Mouse (Mus musculus) left cerebral cortex, adult 2 months (tissue): ENCODE results near the gene Kdm4d. TPM values are rescaled to one million over a fixed set of nuclear protein-coding genes. Genes with fewer than 3 reads are reported as not detected.
"Not testable (repeated sequence)": the region's sequence is repeated elsewhere in the genome, so short reads cannot be mapped to it uniquely, and the experiment has no call there.

Experiments
- DNase-seq, 2 experiments: peaks; one replicate each; pipeline ENCODE4 v3.0.0; 2021 to 2022; ENCODE audit warnings: low spot score in 2 of 2, mixed read lengths in 1 of 2; ENCODE audit errors: extremely low spot score in 1 of 2
- H3K27ac ChIP-seq: fragments of 200-600 bp; 2 replicates; pipeline ENCODE4 v1.8.1; 2022
- H3K4me3 ChIP-seq: fragments of 200-600 bp; 2 replicates; pipeline ENCODE4 v1.8.1; 2022
- CTCF ChIP-seq: fragments of 200-600 bp; IDR thresholded peaks from 2 replicates; pipeline ENCODE4 v1.8.1; 2022; ENCODE audit warnings: antibody characterized with exemption, mild to moderate bottlenecking, moderate library complexity
- intact Hi-C: fragments of 180-260 bp; cut with DNase I; formaldehyde crosslinking; loops from one replicate; pipeline ENCODE4 v1.15.1; 2025
- total RNA-seq, 2 experiments: library from RNA; stranded (reverse); gene quantifications; 2 replicates each; pipeline ENCODE4 v1.2.3; 2021

Kdm4d gene
- total RNA-seq, 2 experiments from 2014 or later: 1.7 to 2.3 TPM

- H3K4me3 ChIP-seq: no peak overlapping the region
- no peak overlapping the region for H3K27ac ChIP-seq
- DNase-seq: no peak
- TF ChIP-seq CTCF: no peak
- intact Hi-C loops: no loop called here
These were observed 20.8 kb upstream of the Kdm4d start for GRCm38 (mm10) chr9:14520971-14521670.

- no peak for DNase-seq
- TF ChIP-seq CTCF: no peak
- no peak overlapping the region for H3K27ac ChIP-seq
- no peak overlapping the region for H3K4me3 ChIP-seq
- intact Hi-C loops: no loop called here
These were observed 17.8 kb upstream of the Kdm4d start for GRCm38 (mm10) chr9:14518105-14518504.

GRCm38 (mm10) chr9:14517296-14517695, 17.0 kb upstream of the Kdm4d start:
- no peak for DNase-seq
- TF ChIP-seq CTCF: no peak
- H3K27ac ChIP-seq: no peak overlapping the region
- intact Hi-C loops: no loop called here
- H3K4me3 ChIP-seq: no peak overlapping the region

- no peak overlapping the region for H3K27ac ChIP-seq
- intact Hi-C loops: loop anchor here (2.0 kb wide), 1 partner anchor 252 kb away; no protein-coding TSS in a partner anchor
- TF ChIP-seq CTCF: peak; percentile 71
These were observed 12.6 kb upstream of the Kdm4d start for GRCm38 (mm10) chr9:14512633-14513445.

DNA sequence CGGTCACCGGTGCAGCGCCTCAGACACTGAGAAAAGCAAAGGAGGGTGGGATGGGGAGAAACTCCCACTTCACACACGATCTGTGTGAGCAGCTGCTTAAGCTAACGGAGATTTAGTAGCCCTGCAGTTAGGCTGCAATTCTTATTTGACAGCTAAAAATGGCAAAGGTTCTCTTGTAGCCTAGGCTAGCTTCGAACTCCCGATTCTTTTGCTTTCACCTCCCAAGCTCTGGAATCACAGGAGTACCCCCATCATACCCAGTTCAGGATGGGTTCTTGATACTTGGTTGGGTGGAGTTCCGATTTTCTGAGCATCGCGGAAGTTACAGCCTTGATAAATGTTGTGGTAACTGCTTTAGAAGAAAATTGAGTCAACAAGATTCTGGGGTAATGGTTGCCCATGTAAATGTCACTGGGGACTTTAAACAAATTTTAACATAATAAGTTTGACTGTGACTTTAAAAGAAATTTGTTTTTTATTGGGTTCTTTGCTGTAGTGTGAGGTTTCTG, 688 bp upstream of the Kdm4d start:
- intact Hi-C loops: loop anchor here (2.0 to 5.0 kb wide), 2 partner anchors 120 to 674 kb away; partner anchors contain the start of genes Cep57, Endod1 and Fam76b
- peak overlapping the region; percentile 77 for H3K27ac ChIP-seq
- peak overlapping the region; percentile 67 for H3K4me3 ChIP-seq
- DNase-seq: no peak
- TF ChIP-seq CTCF: no peak

More at GRCm38 (mm10) chr9:14512633-14513445, 12.6 kb upstream of the Kdm4d start:
- no peak overlapping the region for H3K4me3 ChIP-seq
- peak; percentile 29 to 35 for DNase-seq

GRCm38 (mm10) chr9:14498896-14499705, 1.2 kb downstream of the Kdm4d start:
- DNase-seq: peak in 1 of 2 experiments; percentile 6
- no peak for TF ChIP-seq CTCF
- H3K27ac ChIP-seq: no peak overlapping the region
- peak overlapping the region; percentile 67 for H3K4me3 ChIP-seq
- intact Hi-C loops: no loop called here

- DNase-seq, intact Hi-C loops, H3K27ac ChIP-seq, H3K4me3 ChIP-seq: not testable (repeated sequence)
These were observed 36.6 kb downstream of the Kdm4d start for GRCm38 (mm10) chr9:14463668-14464067.

GRCm38 (mm10) chr9:14462536-14462935, 37.7 kb downstream of the Kdm4d start:
- intact Hi-C loops, DNase-seq, H3K4me3 ChIP-seq, H3K27ac ChIP-seq: not testable (repeated sequence)

DNA sequence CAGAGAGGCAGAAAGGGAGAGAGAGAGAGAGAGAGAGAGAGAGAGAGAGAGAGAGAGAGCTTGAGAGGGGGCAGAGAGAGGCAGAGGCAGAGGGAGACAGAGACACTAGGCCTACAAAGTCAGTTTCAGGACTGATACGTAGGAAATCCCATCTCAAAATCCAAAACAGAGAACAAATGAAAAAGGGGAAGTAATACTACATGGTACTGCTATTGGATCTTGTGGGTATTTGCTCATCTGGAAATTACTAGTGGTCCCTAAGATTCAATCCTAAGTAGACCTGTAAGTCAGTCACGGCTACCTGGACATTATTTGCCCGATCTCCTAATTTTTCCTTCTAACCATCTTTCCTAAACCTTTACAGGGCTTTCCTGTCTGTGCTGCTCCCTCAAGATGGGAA, 44.0 kb downstream of the Kdm4d start:
- no peak overlapping the region for H3K4me3 ChIP-seq
- TF ChIP-seq CTCF: no peak
- H3K27ac ChIP-seq: no peak overlapping the region
- no peak for DNase-seq
- intact Hi-C loops: no loop called here

DNA sequence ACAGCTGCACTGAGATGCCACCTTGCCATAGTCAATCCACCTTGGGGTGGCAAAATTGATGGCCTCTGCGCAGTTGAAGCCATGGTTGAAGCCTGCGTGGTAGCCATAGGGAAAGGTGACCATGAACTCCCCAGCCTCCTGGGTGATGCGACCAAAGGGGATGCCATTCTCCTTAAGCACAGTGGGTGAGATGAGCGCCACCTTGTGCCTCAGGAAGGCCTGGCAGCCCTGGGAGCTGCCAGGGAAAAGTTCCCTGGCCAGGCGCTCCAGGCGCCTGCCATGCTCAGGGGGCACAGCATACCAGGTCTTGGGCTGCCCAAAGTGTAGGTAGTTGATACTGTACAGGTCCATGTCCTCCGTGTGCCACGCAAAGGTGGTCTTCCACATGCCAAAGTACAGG, 49.2 kb downstream of the Kdm4d start:
- H3K4me3 ChIP-seq, H3K27ac ChIP-seq, intact Hi-C loops, DNase-seq: not testable (repeated sequence)
- peak; percentile 16 for TF ChIP-seq CTCF

DNA sequence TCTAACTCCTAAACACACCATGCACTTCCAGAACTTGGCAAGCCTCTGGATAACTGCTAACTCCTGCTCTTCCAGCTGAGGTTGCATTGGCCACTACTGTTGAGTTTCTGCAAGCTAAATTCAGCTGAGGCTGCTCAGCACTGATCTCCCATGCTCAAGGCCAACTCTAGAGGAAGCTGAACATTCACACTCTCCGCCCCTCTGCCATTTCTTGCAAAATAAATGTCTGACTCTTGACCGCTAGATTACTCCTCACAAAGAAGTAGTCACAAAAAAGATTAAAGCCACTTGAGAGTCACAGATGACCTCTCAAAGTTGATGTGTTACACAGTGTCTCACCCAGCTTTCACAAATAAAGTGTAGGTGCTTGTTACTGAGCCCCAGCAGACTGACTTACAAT, 53.2 kb downstream of the Kdm4d start:
- intact Hi-C loops, H3K27ac ChIP-seq: not testable (repeated sequence)

More for the DNA sequence above, 53.2 kb downstream of the Kdm4d start:
- DNase-seq, H3K4me3 ChIP-seq: not testable (repeated sequence)
